Mouse (Mus musculus) forebrain, embryonic 15.5 days (tissue): ENCODE measurements around the gene Rftn1. TPM values are rescaled to one million over a fixed set of nuclear protein-coding genes. Genes with fewer than 3 reads are reported as not detected.

Source experiments
- ATAC-seq: fragments of 200-750 bp; cut with Nextera tagmentation; replicated peaks from 2 replicates; pipeline ENCODE4 v1.8.0; 2017; ENCODE audit warnings: mild to moderate bottlenecking, moderate TSS enrichment, moderate library complexity
- H3K27ac ChIP-seq: fragments of 300-500 bp; sonication (generic); replicated peaks from 2 replicates; pipeline ENCODE4 v1.5.1; 2015; ENCODE audit warnings: mild to moderate bottlenecking, inconsistent platforms
- H3K27me3 ChIP-seq: fragments of 300-500 bp; sonication (generic); 2 replicates; pipeline ENCODE4 v1.6.1; 2015; ENCODE audit warnings: inconsistent platforms
- H3K36me3 ChIP-seq: fragments of 300-500 bp; sonication (generic); 2 replicates; pipeline ENCODE4 v1.6.1; 2015; ENCODE audit warnings: mild to moderate bottlenecking, inconsistent platforms
- H3K4me1 ChIP-seq: fragments of 300-500 bp; sonication (generic); 2 replicates; pipeline ENCODE4 v1.6.1; 2015; ENCODE audit warnings: inconsistent platforms
- H3K4me2 ChIP-seq: fragments of 300-500 bp; sonication (generic); replicated peaks from 2 replicates; pipeline ENCODE4 v1.6.1; 2015; ENCODE audit warnings: mild to moderate bottlenecking, inconsistent platforms
- H3K4me3 ChIP-seq: fragments of 300-500 bp; sonication (generic); 2 replicates; pipeline ENCODE4 v1.5.1; 2015; ENCODE audit warnings: mild to moderate bottlenecking, inconsistent platforms
- H3K9ac ChIP-seq: fragments of 300-500 bp; sonication (generic); replicated peaks from 2 replicates; pipeline ENCODE4 v1.6.1; 2015; ENCODE audit warnings: mild to moderate bottlenecking, inconsistent platforms
- H3K9me3 ChIP-seq: fragments of 300-500 bp; sonication (generic); 2 replicates; pipeline ENCODE4 v1.6.1; 2016; ENCODE audit warnings: inconsistent platforms
- WGBS: fragments of 180-500 bp; shearing (Covaris S2); methylation state at CpG from one replicate; pipeline ENCODE4 v1.1.7; 2015; ENCODE audit warnings: mixed read lengths; 5-methylcytosine and 5-hydroxymethylcytosine counted together
- polyA plus RNA-seq: library from polyadenylated mRNA; unstranded; fragments of >200 nt; fragmentation: Nextera tagmentation; extraction: Ambion mirVana; gene quantifications from 2 replicates; pipeline ENCODE4 v1.2.1, GENCODE M21; 2015

Rftn1 gene
- 21.9 and 23.6 TPM in 2 replicates for polyA plus RNA-seq

GRCm38 (mm10) chr17:50190131-50191015 lies at the start of gene Rftn1:
Rftn1 (minus strand) TSS chr17:50190674.
- Histone ChIP-seq H3K27ac (0 out of 2 replicates have a peak within 1 kb of the TSS, but pooled peaks have one; percentile 16), H3K27me3 (peaks cover 11% of the 10 kb centered on the region; the same call in 1 of the 2 replicates), H3K9me3 (no peaks in the 10 kb centered on the region), H3K4me3 (peak within 1 kb of the TSS; percentile 61), H3K4me1 (peaks cover 32% of the 10 kb centered on the region), H3K9ac (peak within 1 kb of the TSS; percentile 58), H3K4me2 (peak within 1 kb of the TSS; percentile 100), H3K36me3 (no peaks in the 10 kb centered on the region)
- under 1% methylated on average over 75 of the region's 79 CpGs for WGBS
- ATAC-seq: peak; percentile 59

GRCm38 (mm10) chr17:50237818-50238610 lies 47.5 kb upstream of the Rftn1 start:
- Histone ChIP-seq H3K9me3 (no peaks in the 10 kb centered on the region), H3K27ac (no peak overlapping the region), H3K27me3 (no peaks in the 10 kb centered on the region), H3K36me3 (no peaks in the 10 kb centered on the region), H3K4me1 (peaks cover 17% of the 10 kb centered on the region), H3K4me3 (no peak overlapping the region), H3K4me2 (no peak overlapping the region), H3K9ac (no peak overlapping the region)
- peak; percentile 23 for ATAC-seq
- 60% methylated on average over 11 of the region's 11 CpGs for WGBS

GRCm38 (mm10) chr17:50237436-50237709 lies 46.9 kb upstream of the Rftn1 start:
- 6% methylated on average over 8 of the region's 8 CpGs for WGBS
- Histone ChIP-seq H3K4me3 (no peak overlapping the region), H3K4me1 (peaks cover 17% of the 10 kb centered on the region), H3K9ac (no peak overlapping the region), H3K36me3 (no peaks in the 10 kb centered on the region), H3K27ac (peak overlapping the region; percentile 84), H3K4me2 (no peak overlapping the region), H3K9me3 (no peaks in the 10 kb centered on the region), H3K27me3 (no peaks in the 10 kb centered on the region)
- peak; percentile 90 for ATAC-seq

GRCm38 (mm10) chr17:50236702-50237435 lies 46.4 kb upstream of the Rftn1 start:
- Histone ChIP-seq H3K36me3 (no peaks in the 10 kb centered on the region), H3K4me3 (no peak overlapping the region), H3K27me3 (no peaks in the 10 kb centered on the region), H3K27ac (peak overlapping the region; percentile 84), H3K4me2 (no peak overlapping the region), H3K4me1 (peaks cover 17% of the 10 kb centered on the region), H3K9ac (no peak overlapping the region), H3K9me3 (no peaks in the 10 kb centered on the region)
- 7% methylated on average over 9 of the region's 9 CpGs for WGBS
- ATAC-seq: peak; percentile 92

- 37% methylated on average over 13 of the region's 13 CpGs for WGBS
- Histone ChIP-seq H3K27me3 (no peaks in the 10 kb centered on the region), H3K27ac (peak overlapping the region; percentile 84), H3K4me1 (peaks cover 17% of the 10 kb centered on the region), H3K9ac (no peak overlapping the region), H3K4me2 (no peak overlapping the region), H3K4me3 (no peak overlapping the region), H3K9me3 (no peaks in the 10 kb centered on the region), H3K36me3 (no peaks in the 10 kb centered on the region)
- peak; percentile 34 for ATAC-seq
These were observed 45.6 kb upstream of the Rftn1 start for GRCm38 (mm10) chr17:50235943-50236701.

GRCm38 (mm10) chr17:50233956-50234355 lies 43.5 kb upstream of the Rftn1 start:
- peaks cover 17% of the 10 kb centered on the region for H3K4me1 ChIP-seq
- H3K27me3 ChIP-seq: no peaks in the 10 kb centered on the region
- H3K27ac ChIP-seq: no peak overlapping the region
- ATAC-seq: no peak
- no peaks in the 10 kb centered on the region for H3K9me3 ChIP-seq
- H3K4me3 ChIP-seq: no peak overlapping the region
- H3K4me2 ChIP-seq: no peak overlapping the region
- no peaks in the 10 kb centered on the region for H3K36me3 ChIP-seq
- 95% methylated on average over 5 of the region's 5 CpGs for WGBS
- H3K9ac ChIP-seq: no peak overlapping the region

GRCm38 (mm10) chr17:50232821-50233220 lies 42.3 kb upstream of the Rftn1 start:
- peaks cover 14% of the 10 kb centered on the region for H3K4me1 ChIP-seq
- H3K4me3 ChIP-seq: no peak overlapping the region
- no peaks in the 10 kb centered on the region for H3K9me3 ChIP-seq
- H3K27ac ChIP-seq: no peak overlapping the region
- ATAC-seq: no peak
- H3K36me3 ChIP-seq: no peaks in the 10 kb centered on the region
- H3K27me3 ChIP-seq: no peaks in the 10 kb centered on the region
- 78% methylated on average over 11 of the region's 11 CpGs for WGBS
- no peak overlapping the region for H3K4me2 ChIP-seq
- no peak overlapping the region for H3K9ac ChIP-seq

- H3K9me3 ChIP-seq: no peaks in the 10 kb centered on the region
- no peak overlapping the region for H3K27ac ChIP-seq
- 91% methylated on average over 8 of the region's 8 CpGs for WGBS
- no peak overlapping the region for H3K4me2 ChIP-seq
- H3K4me1 ChIP-seq: peaks cover 3% of the 10 kb centered on the region; the same call in 1 of the 2 replicates
- no peak overlapping the region for H3K9ac ChIP-seq
- ATAC-seq: no peak
- no peaks in the 10 kb centered on the region for H3K36me3 ChIP-seq
- H3K27me3 ChIP-seq: no peaks in the 10 kb centered on the region
- no peak overlapping the region for H3K4me3 ChIP-seq
These were observed 40.7 kb upstream of the Rftn1 start for GRCm38 (mm10) chr17:50231206-50231605.

- Histone ChIP-seq H3K9me3 (no peaks in the 10 kb centered on the region), H3K9ac (no peak overlapping the region), H3K27ac (no peak overlapping the region), H3K4me1 (no peaks in the 10 kb centered on the region), H3K27me3 (no peaks in the 10 kb centered on the region), H3K4me3 (no peak overlapping the region), H3K36me3 (no peaks in the 10 kb centered on the region), H3K4me2 (no peak overlapping the region)
- ATAC-seq: no peak
- WGBS: 72% methylated on average over 4 of the region's 4 CpGs
These were observed 39.1 kb upstream of the Rftn1 start for GRCm38 (mm10) chr17:50229534-50229933.

- 81% methylated on average over 7 of the region's 7 CpGs for WGBS
- no peak for ATAC-seq
These were observed 36.9 kb upstream of the Rftn1 start for GRCm38 (mm10) chr17:50227366-50227765.

GRCm38 (mm10) chr17:50224718-50225117 lies 34.2 kb upstream of the Rftn1 start:
- no peak for ATAC-seq
- Histone ChIP-seq H3K4me3 (no peak overlapping the region), H3K36me3 (no peaks in the 10 kb centered on the region), H3K27ac (no peak overlapping the region), H3K27me3 (no peaks in the 10 kb centered on the region), H3K4me2 (no peak overlapping the region), H3K9ac (no peak overlapping the region), H3K4me1 (no peaks in the 10 kb centered on the region), H3K9me3 (no peaks in the 10 kb centered on the region)
- WGBS: 71% methylated on average over 5 of the region's 5 CpGs

More at GRCm38 (mm10) chr17:50227366-50227765, 36.9 kb upstream of the Rftn1 start:
- Histone ChIP-seq H3K27ac (no peak overlapping the region), H3K4me3 (no peak overlapping the region), H3K27me3 (no peaks in the 10 kb centered on the region), H3K36me3 (no peaks in the 10 kb centered on the region), H3K9ac (no peak overlapping the region), H3K9me3 (no peaks in the 10 kb centered on the region), H3K4me2 (no peak overlapping the region), H3K4me1 (no peaks in the 10 kb centered on the region)
